Mouse (Mus musculus) cerebellum, adult (tissue): ENCODE results near the gene Dab1.
A peak's percentile ranks its signal among the peaks of the same experiment; 100 is the strongest.

Experiments
- ATAC-seq: cut with Nextera tagmentation; 2 replicates; pipeline ENCODE4 v1.9.2; 2017; ENCODE audit warnings: mild to moderate bottlenecking, moderate library complexity, mixed read lengths; ENCODE audit not compliant: insufficient number of reproducible peaks, low FRiP score, low TSS enrichment

Dab1 gene

GRCm38 (mm10) chr4:104062356-104062755, 443.2 kb downstream of the Dab1 start:
- no peak for ATAC-seq

- no peak for ATAC-seq
These were observed 447.7 kb downstream of the Dab1 start for GRCm38 (mm10) chr4:104066901-104067300.

GRCm38 (mm10) chr4:104067748-104068147, 448.6 kb downstream of the Dab1 start:
- no peak for ATAC-seq

- ATAC-seq: no peak
These were observed 452.1 kb downstream of the Dab1 start for GRCm38 (mm10) chr4:104071296-104071695.

GRCm38 (mm10) chr4:104073920-104074459, 454.8 kb downstream of the Dab1 start:
- no peak for ATAC-seq

GRCm38 (mm10) chr4:104077771-104078170, 458.6 kb downstream of the Dab1 start:
- ATAC-seq: no peak

GRCm38 (mm10) chr4:104106299-104106698, 487.1 kb downstream of the Dab1 start:
- no peak for ATAC-seq

- ATAC-seq: no peak
These were observed 492.5 kb downstream of the Dab1 start for GRCm38 (mm10) chr4:104111614-104112013.

- ATAC-seq: no peak
These were observed 494.2 kb downstream of the Dab1 start for GRCm38 (mm10) chr4:104113209-104114005.

GRCm38 (mm10) chr4:104114006-104114361, 494.8 kb downstream of the Dab1 start:
- no peak for ATAC-seq

- ATAC-seq: no peak
These were observed 500.9 kb downstream of the Dab1 start for GRCm38 (mm10) chr4:104120108-104120507.

GRCm38 (mm10) chr4:104121959-104122358, 502.8 kb downstream of the Dab1 start:
- no peak for ATAC-seq

GRCm38 (mm10) chr4:104122364-104122763, 503.2 kb downstream of the Dab1 start:
- no peak for ATAC-seq

- no peak for ATAC-seq
These were observed 534.5 kb downstream of the Dab1 start for GRCm38 (mm10) chr4:104153637-104154036.

GRCm38 (mm10) chr4:104178067-104178466, 558.9 kb downstream of the Dab1 start:
- ATAC-seq: no peak

- no peak for ATAC-seq
These were observed 567.2 kb downstream of the Dab1 start for GRCm38 (mm10) chr4:104186311-104186710.

- no peak for ATAC-seq
These were observed 579.5 kb downstream of the Dab1 start for GRCm38 (mm10) chr4:104198635-104199034.

GRCm38 (mm10) chr4:104201686-104202085, 582.5 kb downstream of the Dab1 start:
- ATAC-seq: peak; percentile 33; the same call in 1 of the 2 replicates

GRCm38 (mm10) chr4:104204047-104204446, 584.9 kb downstream of the Dab1 start:
- ATAC-seq: peak; percentile 69

GRCm38 (mm10) chr4:104206639-104207038, 587.5 kb downstream of the Dab1 start:
- no peak for ATAC-seq

- ATAC-seq: no peak
These were observed 589.9 kb downstream of the Dab1 start for GRCm38 (mm10) chr4:104209081-104209480.

- no peak for ATAC-seq
These were observed 591.6 kb downstream of the Dab1 start for GRCm38 (mm10) chr4:104210796-104211195.
